Mouse (Mus musculus): ENCODE data around the gene Ythdc1. TPM values are rescaled to one million over a fixed set of nuclear protein-coding genes. Genes with fewer than 3 reads are reported as not detected.

The Ythdc1 gene
- 40.0 and 47.8 TPM in 2 replicates for total RNA-seq (2012; rRNA removed)
- 64.9 and 69.4 TPM in 2 replicates for total RNA-seq (2014; rRNA removed)
- polyA plus RNA-seq (2012; ENCODE audit: insufficient read length, low read depth): 116 and 118 TPM in 2 replicates

DNA sequence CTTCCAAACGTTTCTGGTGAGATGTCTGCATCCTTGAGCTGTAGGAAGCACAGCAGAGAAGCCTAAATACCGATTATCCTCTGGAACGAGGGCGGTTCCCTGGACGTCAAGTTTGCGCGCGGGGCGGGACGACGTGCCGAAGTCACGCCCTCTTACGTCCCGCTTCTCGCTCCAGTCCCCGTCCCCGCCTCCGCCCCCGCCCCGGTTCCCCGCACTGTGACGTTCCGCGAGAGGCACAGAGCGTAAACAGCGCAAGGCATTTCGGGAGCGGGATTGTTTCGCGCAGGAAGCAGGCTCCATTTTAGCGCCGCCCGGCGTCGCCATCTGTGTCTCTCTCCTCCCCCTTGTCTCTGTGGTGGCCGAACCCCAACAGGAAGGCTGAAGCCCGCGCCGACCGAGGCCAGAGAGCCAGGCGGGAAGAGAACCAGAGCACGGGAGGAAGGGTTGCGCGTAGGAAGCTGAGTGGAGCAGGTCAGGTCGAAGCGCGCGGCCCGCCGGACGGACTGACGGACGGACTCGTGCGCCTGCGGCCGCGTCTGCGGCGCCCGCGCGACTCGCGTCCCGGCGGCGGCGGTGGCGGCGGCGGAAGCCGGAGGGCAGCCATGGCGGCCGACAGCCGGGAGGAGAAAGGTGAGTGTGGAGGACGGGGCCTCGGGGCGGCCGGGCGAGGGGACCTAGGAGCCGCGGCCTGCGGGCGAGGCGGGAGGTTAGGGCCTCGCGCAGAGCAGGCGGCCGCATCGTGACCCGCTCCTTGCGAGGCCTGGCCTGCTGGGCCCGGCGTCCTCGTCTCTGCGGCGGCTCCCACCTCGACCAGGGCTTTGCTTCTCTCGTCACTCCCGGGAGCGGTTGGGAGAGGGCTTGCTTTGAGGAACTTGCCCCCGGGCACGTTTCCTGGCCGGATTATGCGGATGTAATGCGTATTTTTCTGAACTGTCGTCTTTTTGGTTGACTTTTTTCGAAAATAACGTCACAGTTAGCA is at the start of gene Ythdc1:
TSS of gene Ythdc1 (plus strand) at position 260 of the 979 bp plus-strand sequence.
- no peaks in the 10 kb centered on the region for H3K9me3 ChIP-seq (replicated peaks; ENCODE audit: low read length)
- H3K9ac ChIP-seq (ENCODE audit: insufficient read depth, low read depth): peak within 1 kb of the TSS; percentile 100
- in situ Hi-C loops (cut with MboI; ENCODE audit: low pct_ligation_motif_present, low pct_unique_long_range_greater_than_20kb, low sequenced_read_pairs): no loop called here
- TF ChIP-seq ELF1 (IDR thresholded peaks at IDR 0.05; ENCODE audit: low read depth, low read length) (peak; percentile 79), CHD2 (IDR thresholded peaks at IDR 0.05; ENCODE audit: low read length) (peak; percentile 89), BHLHE40 (IDR thresholded peaks at IDR 0.05; ENCODE audit: low read depth, low read length) (peak; percentile 17; the same call in 1 of the 2 replicates), KAT2A (IDR thresholded peaks at IDR 0.05; ENCODE audit: insufficient replicate concordance, low read length) (peak; percentile 57; the same call in 1 of the 2 replicates), TBP (conservative IDR thresholded peaks at IDR 0.05; ENCODE audit: low read depth, low read length) (peak; percentile 63; the same call in 1 of the 2 replicates), POLR2AphosphoS2 (IDR thresholded peaks at IDR 0.05; ENCODE audit: low read depth, low read length) (peak; percentile 64; the same call in 1 of the 2 replicates), RAD21 (IDR thresholded peaks at IDR 0.05; ENCODE audit: low read depth, low read length) (no peak), TCF12 (IDR thresholded peaks at IDR 0.05; ENCODE audit: low read depth, low read length) (peak; percentile 69), NELFE (IDR thresholded peaks at IDR 0.05; ENCODE audit: low read depth, low read length) (peak; percentile 86), MAX (IDR thresholded peaks at IDR 0.05; ENCODE audit: low read length) (no peak; the same call in 1 of the 2 replicates), ZMIZ1 (IDR thresholded peaks at IDR 0.05; ENCODE audit: low read depth, low read length) (peak; percentile 87), HCFC1 (IDR thresholded peaks at IDR 0.05; ENCODE audit: low read depth, low read length) (peak; percentile 82), UBTF (IDR thresholded peaks at IDR 0.05; ENCODE audit: low read depth, low read length) (0 out of 2 replicates have a peak, but pooled peaks have one; percentile 39), NRF1 (IDR thresholded peaks at IDR 0.05; ENCODE audit: low read depth, low read length) (peak; percentile 67), POLR2A (IDR thresholded peaks at IDR 0.05; ENCODE audit: low read depth, low read length) (peak; percentile 92), E2F4 (IDR thresholded peaks at IDR 0.05; ENCODE audit: insufficient replicate concordance, low read depth, low read length) (0 out of 2 replicates have a peak, but pooled peaks have one; percentile 64), CHD1 (IDR thresholded peaks at IDR 0.05; ENCODE audit: low read depth, low read length) (no peak), SIN3A (IDR thresholded peaks at IDR 0.05; ENCODE audit: low read length) (no peak; the same call in 1 of the 2 replicates)
- H3K4me2 ChIP-seq (ENCODE audit: insufficient read depth, low read depth, poor library complexity, severe bottlenecking): peak within 1 kb of the TSS; percentile 68
- no peaks in the 10 kb centered on the region for H3K27me3 ChIP-seq (replicated peaks)
- H3K36me3 ChIP-seq (replicated peaks in 1 of 2; ENCODE audit: control insufficient read depth in 1 of 2, insufficient read depth in 1 of 2, low read length in 1 of 2): peaks cover 0 to 10% of the 10 kb centered on the region in 2 experiments
- peak within 1 kb of the TSS; percentile 90 to 92 (median 92) for H3K4me3 ChIP-seq (replicated peaks in 1 of 3; ENCODE audit: low read depth in 2 of 3, low read length in 2 of 3, poor library complexity in 1 of 3)
- dilution Hi-C loops (cut with MboI; ENCODE audit: extremely low pct_ligation_motif_present, extremely low pct_unique_long_range_greater_than_20kb, low sequenced_read_pairs): no loop called here
- H3K4me1 ChIP-seq (ENCODE audit: control insufficient read depth in 1 of 2, insufficient read depth in 2 of 2): peaks cover 0 to 27% of the 10 kb centered on the region in 2 experiments; a peak in 3 of 4 replicates
- H3K79me2 ChIP-seq (replicated peaks; ENCODE audit: control insufficient read depth, extremely low read depth, insufficient read depth, poor library complexity, severe bottlenecking): peaks cover 38% of the 10 kb centered on the region
- H3K27ac ChIP-seq (ENCODE audit: insufficient read depth, low read depth): peak within 1 kb of the TSS; percentile 93
- DNase-seq (ENCODE audit: extremely low read depth): peak; percentile 95

Data from CH12.LX (cell line).